In genomic region chr4:135656094-135656589, GRCm38 (mm10) we compare ENCODE assay signal across 8 mouse cellular contexts. TPM values are rescaled to one million over a fixed set of nuclear protein-coding genes. Genes with fewer than 3 reads are reported as not detected.
A peak's percentile ranks its signal among the peaks of the same experiment; 100 is the strongest.
DNase-seq lines count a peak whose midpoint lies in the region; ATAC-seq and TF ChIP-seq lines count a peak whose summit lies in the region.

No protein-coding gene starts in this region.

- no peak overlapping the region for H3K9ac ChIP-seq in limb, embryonic 13.5 days
- H3K9ac ChIP-seq in stomach, postnatal 0 days (ENCODE audit: low read length), result no peak overlapping the region

- H3K4me2 ChIP-seq in limb, embryonic 13.5 days (replicated peaks), result peak overlapping the region; percentile 35
- H3K4me2 ChIP-seq in stomach, postnatal 0 days (replicated peaks; ENCODE audit: low read depth), result peak overlapping the region; percentile 6; the same call in 1 of the 2 replicates

- no peak for TF ChIP-seq EP300 in stomach, postnatal 0 days (optimal IDR thresholded peaks at IDR 0.05)

- intact Hi-C loops in heart, postnatal 36 days (cut with DNase I), result no loop called here

- H3K27me3 ChIP-seq in limb, embryonic 13.5 days, result no peaks in the 10 kb centered on the region
- no peaks in the 10 kb centered on the region for H3K27me3 ChIP-seq in stomach, postnatal 0 days (ENCODE audit: control insufficient read depth, insufficient read depth, low read length)

- H3K4me1 ChIP-seq in limb, embryonic 13.5 days, result peaks cover 60% of the 10 kb centered on the region
- peaks cover 6% of the 10 kb centered on the region for H3K4me1 ChIP-seq in stomach, postnatal 0 days (replicated peaks; ENCODE audit: control insufficient read depth, insufficient read depth)

- no peak overlapping the region for H3K4me3 ChIP-seq in limb, embryonic 13.5 days
- H3K4me3 ChIP-seq in stomach, postnatal 0 days (ENCODE audit: low read depth, low read length), result no peak overlapping the region

- no peak for ATAC-seq in limb, embryonic 13.5 days (ENCODE audit: low FRiP score, low read depth)
- ATAC-seq in stomach, postnatal 0 days (ENCODE audit: low FRiP score, low TSS enrichment), result no peak; the same call in 1 of the 2 replicates
- no peak for ATAC-seq in monocyte, adult 5-6 weeks (replicated peaks; ENCODE audit: insufficient number of reproducible peaks, low FRiP score, low TSS enrichment, poor library complexity, severe bottlenecking)

- H3K36me3 ChIP-seq in limb, embryonic 13.5 days, result no peaks in the 10 kb centered on the region
- H3K36me3 ChIP-seq in stomach, postnatal 0 days (ENCODE audit: control insufficient read depth, insufficient read depth, low read length), result no peaks in the 10 kb centered on the region

- peak; percentile 42 for DNase-seq in urinary bladder, postnatal 14 days (ENCODE audit: low spot score)
- DNase-seq in urinary bladder, postnatal 4 days (ENCODE audit: low spot score in 2 of 2), result no peak
- peak; percentile 31 to 32 for DNase-seq in heart, postnatal 36 days
- peak; percentile 76 for DNase-seq in stomach, postnatal 0 days (ENCODE audit: low spot score)
- DNase-seq in cerebellum, adult 8-10 months, result no peak
- DNase-seq in urinary bladder, postnatal 10 days (ENCODE audit: low spot score), result no peak

- WGBS in limb, embryonic 13.5 days, result 30% methylated on average over 10 of the region's 10 CpGs
- 11% methylated on average over 10 of the region's 10 CpGs for WGBS in stomach, postnatal 0 days

- peak; percentile 36 for TF ChIP-seq CTCF in stomach, postnatal 0 days (IDR thresholded peaks at IDR 0.05; ENCODE audit: low read depth)

- H3K9me3 ChIP-seq in limb, embryonic 13.5 days, result no peaks in the 10 kb centered on the region
- no peaks in the 10 kb centered on the region for H3K9me3 ChIP-seq in stomach, postnatal 0 days (ENCODE audit: control insufficient read depth, low read length)

- no peak overlapping the region for H3K27ac ChIP-seq in limb, embryonic 13.5 days
- 0 out of 2 replicates have a peak overlapping the region, but pooled peaks have one; percentile 18 for H3K27ac ChIP-seq in stomach, postnatal 0 days (replicated peaks)

RNA-seq across cellular contexts. Expression of gene Ifnlr1, which starts 29.9 kb away (rescaled TPM):
- 1 to 10 TPM; 3.1 to 3.5 TPM for total RNA-seq in heart, postnatal 36 days (2021)
- polyA plus RNA-seq in limb, embryonic 13.5 days (2015; fragmentation: Nextera tagmentation; extraction: Ambion mirVana), result 1.1 and 1.2 TPM in 2 replicates
- polyA plus RNA-seq in stomach, postnatal 0 days (2015; fragmentation: Nextera tagmentation; extraction: Ambion mirVana), result 1.9 and 2.1 TPM in 2 replicates
- 0.53 TPM in 1 of 3 replicates, not detected in the others for total RNA-seq in monocyte, adult 5-6 weeks (2017)

Comparison
In these comparisons a context has a peak if more than half of its experiments do, and no peak if none do; other contexts are left out.
1. DNase-seq: peak in urinary bladder, postnatal 14 days (single experiment), heart, postnatal 36 days (2 of 2) and stomach, postnatal 0 days (single experiment); none in urinary bladder, postnatal 4 days (0 of 2), cerebellum, adult 8-10 months (single experiment) and urinary bladder, postnatal 10 days (single experiment).